Mouse (Mus musculus) mature B cell (primary cell): ENCODE results near the gene Txndc5.

ENCODE experiments used
- in situ Hi-C: fragments of 300-500 bp; cut with MboI; formaldehyde crosslinking; loops from 2 replicates; pipeline ENCODE4 v1.14.3; 2019

Txndc5 gene

GRCm38 (mm10) chr13:38526116-38526515, 2.5 kb downstream of the Txndc5 start:
- in situ Hi-C loops = no loop called here

DNA sequence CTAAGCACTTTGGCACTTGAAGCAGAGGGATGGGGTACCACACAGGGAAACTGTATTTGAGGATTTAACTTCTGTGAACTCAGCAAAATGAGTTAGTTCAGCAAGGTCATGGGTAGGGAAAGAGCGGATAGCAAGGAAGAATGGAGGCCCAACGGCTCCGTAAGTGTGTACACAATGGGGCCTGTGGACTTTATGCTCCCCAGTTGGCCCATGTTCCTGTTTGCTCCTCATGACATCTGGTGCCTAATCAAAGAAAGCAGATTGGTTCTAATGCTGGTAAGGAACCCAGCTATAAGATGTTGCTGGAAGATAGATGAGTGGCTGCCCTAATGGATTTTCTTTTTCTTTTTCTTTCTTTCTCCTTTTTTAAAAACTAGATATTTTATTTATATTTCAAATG, 3.4 kb downstream of the Txndc5 start:
- in situ Hi-C loops = no loop called here

DNA sequence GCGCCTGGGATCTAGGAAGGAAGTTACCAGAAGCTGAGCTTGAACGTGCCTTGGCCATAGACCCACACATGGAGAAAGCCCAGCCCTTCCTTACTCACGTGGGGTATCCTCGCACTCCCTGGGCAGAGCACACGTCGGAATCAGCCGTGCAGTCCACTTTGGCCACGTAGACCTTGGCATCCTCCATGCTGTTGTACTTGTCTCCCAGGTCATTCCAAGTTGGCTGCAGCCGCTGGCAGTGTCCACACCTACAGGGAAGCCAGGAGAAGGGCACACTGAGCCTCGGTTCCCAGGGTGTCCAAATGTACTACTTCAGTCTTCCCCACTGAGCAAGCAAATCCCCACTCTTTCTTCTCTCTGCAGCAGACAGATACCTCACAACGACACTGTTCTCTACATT, 5.4 kb downstream of the Txndc5 start:
- in situ Hi-C loops = no loop called here

- in situ Hi-C loops = no loop called here
These were observed 6.5 kb downstream of the Txndc5 start for GRCm38 (mm10) chr13:38522056-38522654.

GRCm38 (mm10) chr13:38520299-38520698, 8.3 kb downstream of the Txndc5 start:
- in situ Hi-C loops = no loop called here

DNA sequence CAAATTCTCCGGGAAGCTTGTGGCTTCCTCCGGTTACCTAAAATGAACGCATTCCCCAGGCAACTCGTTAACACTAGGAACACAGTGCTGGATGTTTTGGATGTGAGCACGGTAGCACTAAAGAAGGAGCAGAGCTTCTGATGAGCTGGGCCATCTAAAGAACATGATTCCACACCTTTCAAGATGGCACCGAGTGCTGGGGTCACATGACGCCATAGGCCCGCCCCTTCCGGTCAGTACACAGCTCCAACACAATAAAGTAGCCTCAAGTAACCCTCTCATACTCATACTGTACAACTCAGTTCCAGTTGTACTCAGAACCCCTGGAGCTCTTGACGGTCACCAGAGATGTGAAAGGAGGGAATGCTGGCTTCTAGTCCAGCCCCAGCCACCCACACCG, 12.0 kb downstream of the Txndc5 start:
- in situ Hi-C loops = no loop called here

DNA sequence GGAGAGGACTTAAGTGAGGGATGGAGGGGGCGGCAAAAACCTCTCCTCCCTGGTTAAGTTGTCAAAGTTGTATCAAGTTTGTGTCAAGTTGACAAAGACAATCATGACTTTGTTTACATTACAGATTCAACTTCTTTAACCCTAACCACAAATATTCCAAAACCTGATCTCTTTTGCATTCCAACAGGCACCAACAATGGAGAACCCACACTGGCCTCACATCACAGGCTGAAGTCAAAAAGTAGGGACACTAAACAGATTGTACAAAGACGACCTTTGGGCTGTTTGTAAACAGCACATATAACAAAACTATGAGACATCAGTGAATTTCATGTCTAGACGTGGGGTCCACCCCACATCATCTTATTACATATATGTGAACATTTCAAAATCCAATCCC, 12.8 kb downstream of the Txndc5 start:
- in situ Hi-C loops = no loop called here

DNA sequence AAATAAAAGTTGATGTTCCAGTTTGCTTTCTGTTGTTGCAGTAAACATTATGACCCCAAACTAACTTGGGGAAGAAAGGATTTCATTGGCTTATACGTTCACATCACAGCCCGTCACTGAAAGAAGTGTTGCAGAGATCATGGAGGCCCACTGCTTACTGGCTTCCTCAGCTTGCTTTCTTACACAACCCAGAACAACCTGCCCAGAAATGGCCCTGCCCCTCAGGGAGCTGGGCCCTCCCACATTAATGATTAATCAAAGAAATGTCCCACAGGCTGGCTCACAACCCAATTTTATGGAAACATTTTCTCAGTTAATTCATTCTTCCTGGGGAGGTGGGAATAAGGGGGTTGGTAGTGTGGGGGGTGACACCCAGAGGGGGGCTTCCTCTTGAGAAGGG, 13.2 kb downstream of the Txndc5 start:
- in situ Hi-C loops = no loop called here

DNA sequence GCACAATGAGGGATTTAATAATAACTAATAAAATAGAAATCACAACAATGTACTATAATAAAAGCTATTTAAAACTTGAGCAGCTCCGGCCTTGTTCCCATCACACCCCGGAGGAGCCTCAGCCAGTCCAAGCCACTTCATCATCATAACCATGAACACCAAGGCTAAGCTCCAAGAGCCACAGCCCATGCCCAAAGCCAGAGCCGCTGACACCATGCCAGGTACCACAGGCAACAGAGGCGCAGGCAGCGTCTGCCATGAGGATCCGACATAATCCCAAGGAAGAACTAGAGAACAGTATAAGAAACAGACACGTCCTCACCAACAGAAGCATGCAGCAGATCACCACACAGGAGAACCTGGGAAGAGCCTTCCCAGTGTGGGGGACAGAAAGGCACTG, 14.7 kb downstream of the Txndc5 start:
- in situ Hi-C loops = no loop called here

DNA sequence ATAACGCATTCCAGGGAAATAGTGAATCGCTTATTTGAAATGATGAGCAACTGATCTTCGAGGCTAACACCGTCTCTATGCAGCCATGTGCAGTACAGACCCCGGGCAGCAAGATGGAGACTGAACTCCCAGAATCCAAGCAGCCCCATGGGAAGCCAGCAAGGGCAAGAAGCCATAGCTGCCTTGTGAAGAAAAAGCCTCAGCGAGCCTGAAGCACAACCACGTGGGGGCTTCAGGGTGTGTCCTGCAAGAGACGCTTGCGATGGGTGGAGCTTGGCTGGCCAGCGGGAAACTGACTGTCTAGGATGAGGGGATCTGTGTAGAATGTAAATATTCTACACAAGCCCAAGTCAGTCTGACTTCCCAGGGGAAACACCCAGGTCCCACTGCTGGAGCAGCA, 16.6 kb downstream of the Txndc5 start:
- in situ Hi-C loops = no loop called here

- in situ Hi-C loops = no loop called here
These were observed 18.8 kb downstream of the Txndc5 start for GRCm38 (mm10) chr13:38509681-38510341.

- in situ Hi-C loops = no loop called here
These were observed 21.7 kb downstream of the Txndc5 start for GRCm38 (mm10) chr13:38506936-38507335.

GRCm38 (mm10) chr13:38506320-38506719, 22.3 kb downstream of the Txndc5 start:
- in situ Hi-C loops = no loop called here

DNA sequence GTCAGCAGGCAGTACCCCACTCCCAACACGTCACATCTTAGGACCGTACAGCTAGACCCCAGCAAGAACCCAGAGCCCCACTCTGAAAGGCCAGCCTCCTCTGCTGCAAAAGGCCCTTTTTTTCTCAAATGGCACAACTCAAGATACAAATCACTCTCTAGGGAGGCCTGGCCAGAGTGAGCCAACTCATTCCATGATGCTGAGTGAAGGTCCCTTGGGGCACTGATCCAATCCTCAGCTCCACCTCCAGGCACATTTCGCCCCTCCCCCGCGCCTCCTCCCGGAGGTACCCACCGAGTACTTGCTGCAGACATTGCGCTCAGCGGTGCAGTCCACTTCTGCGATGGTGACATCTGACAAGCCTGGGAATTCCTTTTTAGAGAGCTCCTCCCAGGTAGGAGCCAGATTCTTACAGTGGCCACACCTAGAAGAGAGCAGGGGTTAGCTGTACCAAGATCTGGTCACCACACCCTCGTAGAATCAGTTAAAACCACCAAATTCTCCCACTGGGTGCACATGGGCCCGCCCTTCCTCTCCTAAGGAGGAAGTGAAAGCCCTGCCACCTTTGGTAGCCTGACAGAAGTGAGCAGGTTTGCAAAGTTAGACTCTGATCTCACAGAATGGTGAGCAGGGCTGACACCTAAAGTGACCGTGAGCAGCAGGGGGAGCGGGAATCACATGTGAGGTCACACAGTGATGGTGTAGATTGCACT, 25.3 kb downstream of the Txndc5 start:
- in situ Hi-C loops = no loop called here

DNA sequence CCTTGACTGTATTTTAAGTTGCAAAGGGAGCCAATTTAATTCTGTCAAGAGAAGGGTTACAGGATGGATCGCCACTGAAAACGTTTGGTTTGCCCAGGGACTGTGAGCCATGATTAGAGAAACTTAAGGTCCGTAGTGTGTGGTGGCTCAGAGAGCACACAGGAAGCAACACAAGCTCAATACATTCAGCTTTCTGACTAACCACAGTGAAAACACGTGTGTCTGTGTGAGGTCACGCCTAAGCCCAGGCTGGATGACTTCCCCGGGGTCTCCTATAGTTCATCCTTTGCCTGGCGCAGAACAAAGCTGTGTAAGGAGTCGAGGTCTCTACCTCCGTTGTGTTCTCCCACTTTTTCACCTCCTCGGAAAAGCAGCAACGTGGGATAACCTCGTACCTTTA, 27.3 kb downstream of the Txndc5 start:
- in situ Hi-C loops = no loop called here

GRCm38 (mm10) chr13:38496715-38497114, 31.9 kb downstream of the Txndc5 start:
- in situ Hi-C loops = no loop called here

- in situ Hi-C loops = no loop called here
These were observed 41.9 kb downstream of the Txndc5 start for GRCm38 (mm10) chr13:38486767-38487166.

GRCm38 (mm10) chr13:38484701-38485100, 43.9 kb downstream of the Txndc5 start:
- in situ Hi-C loops = no loop called here

DNA sequence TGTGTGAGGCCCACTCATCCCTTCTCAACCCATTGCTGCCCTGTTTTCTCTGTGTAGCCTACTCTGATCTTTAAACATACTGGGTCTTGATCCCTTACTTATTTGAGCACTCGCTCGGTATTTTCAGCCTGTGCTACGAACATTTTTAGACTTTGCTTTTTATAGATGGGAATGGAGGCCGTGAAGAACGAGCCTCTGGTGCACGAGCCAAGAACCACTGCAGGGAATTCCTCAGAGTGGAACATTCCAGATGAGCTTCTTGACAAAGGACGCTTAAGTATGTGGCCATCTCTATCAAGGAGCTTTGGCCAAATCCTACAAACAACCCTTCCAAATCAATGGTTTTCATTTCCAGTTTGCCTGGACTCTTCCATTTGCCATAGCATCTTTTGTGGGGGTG, 47.6 kb downstream of the Txndc5 start:
- in situ Hi-C loops = no loop called here

GRCm38 (mm10) chr13:38476936-38477335, 51.7 kb downstream of the Txndc5 start:
- in situ Hi-C loops = no loop called here

GRCm38 (mm10) chr13:38473497-38473896, 55.1 kb downstream of the Txndc5 start:
- in situ Hi-C loops = no loop called here

GRCm38 (mm10) chr13:38472636-38473035, 56.0 kb downstream of the Txndc5 start:
- in situ Hi-C loops = no loop called here

DNA sequence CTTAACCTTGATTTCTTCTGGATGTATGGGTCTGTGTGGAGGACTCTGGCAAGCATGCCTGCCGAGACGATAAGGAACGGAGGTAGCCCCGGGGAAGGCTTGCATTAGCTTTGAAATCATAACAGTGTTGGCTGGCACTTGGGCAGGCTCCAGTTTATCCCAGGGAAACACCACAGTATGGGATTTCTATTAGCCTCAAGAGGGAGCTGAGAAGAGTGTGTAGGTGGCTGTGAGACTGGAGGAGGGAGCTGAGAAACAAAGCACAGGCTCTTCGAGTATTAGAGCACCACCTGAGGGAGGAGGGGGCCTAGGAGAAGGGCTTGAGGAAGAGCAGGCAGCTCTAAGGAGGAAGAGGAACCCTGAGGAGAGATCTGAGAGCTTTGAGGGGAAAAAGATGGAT, 57.7 kb downstream of the Txndc5 start:
- in situ Hi-C loops = no loop called here
